Mouse (Mus musculus): ENCODE data around the gene Arfip1.

- no peak for TF ChIP-seq CTCF (IDR thresholded peaks at IDR 0.05; ENCODE audit: extremely low read depth, insufficient read length, insufficient replicate concordance, low read depth, low read length)
- no peak for TF ChIP-seq POLR2A (IDR thresholded peaks at IDR 0.05; ENCODE audit: low read depth, low read length)
Measured at GRCm38 (mm10) chr3:84492148-84492547, 90.3 kb downstream of the Arfip1 start.
